In genomic region chr12:79557904-79558303, GRCm38 (mm10) we compare ENCODE assay signal across 16 mouse cellular contexts.
DNase-seq lines count a peak whose midpoint lies in the region; ATAC-seq and TF ChIP-seq lines count a peak whose summit lies in the region.
"Had no signal": no experiment of that assay in that cellular context is flagged by ENCODE, and none has a peak within 500 bp of the region (broad histone marks: within the 10 kb centered on the region; RNA-seq: fewer than 3 reads in every experiment).

No protein-coding gene starts in this region.

- TF ChIP-seq EP300 in liver, postnatal 0 days (IDR thresholded peaks at IDR 0.05; ENCODE audit: low read depth) = peak; percentile 46; the same call in 1 of the 2 replicates

- H3K9ac ChIP-seq in liver, adult 2 months (ENCODE audit: low read depth, low read length) = no peak overlapping the region
- no peak overlapping the region for H3K9ac ChIP-seq in intestine, embryonic 15.5 days
- H3K9ac ChIP-seq in kidney, embryonic 15.5 days = no peak overlapping the region
- no peak overlapping the region for H3K9ac ChIP-seq in liver, postnatal 0 days (replicated peaks)
- H3K9ac ChIP-seq in heart, embryonic 12.5 days = no peak overlapping the region
- H3K9ac ChIP-seq: embryonic facial prominence, embryonic 12.5 days; neural tube, embryonic 12.5 days had no signal

- H3K4me3 ChIP-seq in liver, adult 2 months (ENCODE audit: insufficient read depth, low read depth, low read length) = no peak overlapping the region
- no peak overlapping the region for H3K4me3 ChIP-seq in intestine, embryonic 15.5 days (replicated peaks)
- H3K4me3 ChIP-seq in kidney, embryonic 15.5 days (replicated peaks) = no peak overlapping the region
- no peak overlapping the region for H3K4me3 ChIP-seq in liver, postnatal 0 days (ENCODE audit: low read depth, low read length)
- H3K4me3 ChIP-seq in heart, embryonic 12.5 days = no peak overlapping the region
- H3K4me3 ChIP-seq: embryonic facial prominence, embryonic 12.5 days; forebrain, embryonic 10.5 days; neural tube, embryonic 12.5 days had no signal

- H3K79me2 ChIP-seq in liver, adult 2 months (ENCODE audit: control insufficient read depth, insufficient read depth, low read length) = no peaks in the 10 kb centered on the region

- no peak for TF ChIP-seq POLR2A in liver, adult 2 months (IDR thresholded peaks at IDR 0.05; ENCODE audit: extremely low read depth, insufficient read depth, low read length)

- no peaks in the 10 kb centered on the region for H3K9me3 ChIP-seq in intestine, embryonic 15.5 days
- H3K9me3 ChIP-seq in kidney, embryonic 15.5 days (replicated peaks) = no peaks in the 10 kb centered on the region
- no peaks in the 10 kb centered on the region for H3K9me3 ChIP-seq in liver, postnatal 0 days (ENCODE audit: low read length)
- H3K9me3 ChIP-seq in heart, embryonic 12.5 days (replicated peaks) = no peaks in the 10 kb centered on the region
- H3K9me3 ChIP-seq: embryonic facial prominence, embryonic 12.5 days; forebrain, embryonic 10.5 days; neural tube, embryonic 12.5 days had no signal

- peak; percentile 78 for ATAC-seq in intestine, embryonic 15.5 days
- ATAC-seq in kidney, embryonic 15.5 days (replicated peaks; ENCODE audit: low FRiP score) = peak; percentile 58; the same call in 1 of the 2 replicates
- peak; percentile 80 for ATAC-seq in liver, postnatal 0 days
- ATAC-seq in heart, embryonic 12.5 days (ENCODE audit: insufficient number of reproducible peaks, low FRiP score) = no peak

- WGBS in liver, adult 2 months = 21% methylated on average over 5 of the region's 5 CpGs
- WGBS in intestine, embryonic 15.5 days = 48% methylated on average over 5 of the region's 5 CpGs
- WGBS in kidney, embryonic 15.5 days = 51% methylated on average over 5 of the region's 5 CpGs
- WGBS in liver, postnatal 0 days (ENCODE audit: insufficient replicate concordance) = 65% methylated on average over 5 of the region's 5 CpGs
- WGBS in heart, embryonic 12.5 days = 78% methylated on average over 5 of the region's 5 CpGs

- no peaks in the 10 kb centered on the region for H3K36me3 ChIP-seq in liver, adult 2 months (ENCODE audit: control insufficient read depth, insufficient read depth, low read length)
- H3K36me3 ChIP-seq in intestine, embryonic 15.5 days = no peaks in the 10 kb centered on the region
- no peaks in the 10 kb centered on the region for H3K36me3 ChIP-seq in kidney, embryonic 15.5 days
- no peaks in the 10 kb centered on the region for H3K36me3 ChIP-seq in liver, postnatal 0 days (replicated peaks; ENCODE audit: insufficient read depth, low read length)
- H3K36me3 ChIP-seq in heart, embryonic 12.5 days = no peaks in the 10 kb centered on the region
- H3K36me3 ChIP-seq: embryonic facial prominence, embryonic 12.5 days; forebrain, embryonic 10.5 days; neural tube, embryonic 12.5 days had no signal

- no peak overlapping the region for H3K4me2 ChIP-seq in intestine, embryonic 15.5 days (replicated peaks)
- H3K4me2 ChIP-seq in kidney, embryonic 15.5 days = no peak overlapping the region
- H3K4me2 ChIP-seq in liver, postnatal 0 days (ENCODE audit: low read depth, low read length) = no peak overlapping the region
- no peak overlapping the region for H3K4me2 ChIP-seq in heart, embryonic 12.5 days
- H3K4me2 ChIP-seq: embryonic facial prominence, embryonic 12.5 days; neural tube, embryonic 12.5 days had no signal

- DNase-seq in liver, adult 2 months (ENCODE audit: extremely low read depth, low read depth, low spot score) = peak; percentile 97
- no peak for DNase-seq in liver
- no peak for DNase-seq in liver, postnatal 0 days
- no peak for DNase-seq in ovary, postnatal 10 days (ENCODE audit: low spot score)
- DNase-seq in thymus, postnatal 14 days = no peak
- DNase-seq: B cell, adult 2 months; cerebellum, adult 11 months; gastrocnemius, postnatal 36 days; thymus, adult 18-20 months had no signal

- no peak for TF ChIP-seq CTCF in liver, adult 2 months (IDR thresholded peaks at IDR 0.05; ENCODE audit: low read depth, low read length)
- TF ChIP-seq CTCF in liver, postnatal 0 days (IDR thresholded peaks at IDR 0.05; ENCODE audit: low read depth) = no peak

- H3K4me1 ChIP-seq in liver, adult 2 months (ENCODE audit: control insufficient read depth, insufficient read depth, low read length) = peaks cover 20% of the 10 kb centered on the region
- no peaks in the 10 kb centered on the region for H3K4me1 ChIP-seq in intestine, embryonic 15.5 days (replicated peaks)
- H3K4me1 ChIP-seq in kidney, embryonic 15.5 days = peaks cover 17% of the 10 kb centered on the region
- H3K4me1 ChIP-seq in liver, postnatal 0 days (ENCODE audit: insufficient read depth) = peaks cover 8% of the 10 kb centered on the region
- 0 out of 2 replicates have a peak, but pooled peaks cover 4% of the 10 kb centered on the region for H3K4me1 ChIP-seq in heart, embryonic 12.5 days (replicated peaks)
- H3K4me1 ChIP-seq: neural tube, embryonic 12.5 days had no signal

- H3K27me3 ChIP-seq in liver, adult 2 months (ENCODE audit: control insufficient read depth, insufficient read depth, low read length) = no peaks in the 10 kb centered on the region
- H3K27me3 ChIP-seq in intestine, embryonic 15.5 days (replicated peaks) = no peaks in the 10 kb centered on the region
- no peaks in the 10 kb centered on the region for H3K27me3 ChIP-seq in kidney, embryonic 15.5 days
- no peaks in the 10 kb centered on the region for H3K27me3 ChIP-seq in liver, postnatal 0 days (ENCODE audit: insufficient read depth, low read length)
- H3K27me3 ChIP-seq in heart, embryonic 12.5 days (replicated peaks) = no peaks in the 10 kb centered on the region
- H3K27me3 ChIP-seq: embryonic facial prominence, embryonic 12.5 days; neural tube, embryonic 12.5 days had no signal

- H3K27ac ChIP-seq in liver, adult 2 months (replicated peaks; ENCODE audit: insufficient read depth, low read depth, low read length) = peak overlapping the region; percentile 82
- no peak overlapping the region for H3K27ac ChIP-seq in intestine, embryonic 15.5 days
- H3K27ac ChIP-seq in kidney, embryonic 15.5 days = peak overlapping the region; percentile 66
- H3K27ac ChIP-seq in liver, postnatal 0 days (ENCODE audit: low read depth) = peak overlapping the region; percentile 90
- H3K27ac ChIP-seq in heart, embryonic 12.5 days (ENCODE audit: poor library complexity, severe bottlenecking) = no peak overlapping the region
- H3K27ac ChIP-seq: forebrain, embryonic 10.5 days; macrophage; neural tube, embryonic 12.5 days had no signal

Comparison
In these comparisons a context has a peak if more than half of its experiments do, and no peak if none do; other contexts are left out.
1. H3K27ac ChIP-seq: peak in liver, adult 2 months (single experiment), kidney, embryonic 15.5 days (single experiment) and liver, postnatal 0 days (single experiment); none in intestine, embryonic 15.5 days (single experiment) and heart, embryonic 12.5 days (single experiment).